Mouse (Mus musculus): ENCODE measurements at regions not wholly inside any gene's neighbourhood (a gene's known extent, or its start where the extent isn't known, plus 50 kb on each side); places are given as distances from the start of the nearest gene placed in this dataset.

DNA sequence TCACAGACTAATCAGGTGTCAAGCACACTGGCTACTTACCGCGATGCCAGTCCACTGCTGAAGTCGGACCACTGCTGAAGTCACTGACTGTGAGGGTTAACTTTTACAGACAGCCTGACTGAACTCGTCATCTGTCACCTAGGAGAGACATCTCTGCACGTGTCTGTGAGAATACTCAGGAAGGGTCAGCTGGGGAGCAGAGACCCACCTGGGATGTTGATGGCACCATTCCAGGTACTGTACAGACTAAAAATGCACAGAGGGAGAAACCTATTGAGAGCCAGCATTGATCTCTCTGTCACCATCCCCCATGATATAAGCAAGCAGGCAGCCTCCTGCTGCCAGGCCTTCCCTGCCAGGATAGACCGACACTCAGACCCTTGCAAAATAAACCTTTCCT lies 447.5 kb upstream of the Jarid2 start:
- in situ Hi-C loops (cut with MboI; ENCODE audit: low pct_unique_long_range_greater_than_20kb in 1 of 2, low sequenced_read_pairs in 2 of 2, unreplicated experiment in 1 of 2), result no loop called here

- in situ Hi-C loops (cut with MboI; ENCODE audit: low pct_unique_long_range_greater_than_20kb in 1 of 2, low sequenced_read_pairs in 2 of 2, unreplicated experiment in 1 of 2), result no loop called here
Measured at GRCm38 (mm10) chr13:44282306-44282705, 447.0 kb upstream of the Jarid2 start.

GRCm38 (mm10) chr13:44282731-44283571 lies 446.3 kb upstream of the Jarid2 start:
- in situ Hi-C loops (cut with MboI; ENCODE audit: low pct_unique_long_range_greater_than_20kb in 1 of 2, low sequenced_read_pairs in 2 of 2, unreplicated experiment in 1 of 2), result no loop called here

DNA sequence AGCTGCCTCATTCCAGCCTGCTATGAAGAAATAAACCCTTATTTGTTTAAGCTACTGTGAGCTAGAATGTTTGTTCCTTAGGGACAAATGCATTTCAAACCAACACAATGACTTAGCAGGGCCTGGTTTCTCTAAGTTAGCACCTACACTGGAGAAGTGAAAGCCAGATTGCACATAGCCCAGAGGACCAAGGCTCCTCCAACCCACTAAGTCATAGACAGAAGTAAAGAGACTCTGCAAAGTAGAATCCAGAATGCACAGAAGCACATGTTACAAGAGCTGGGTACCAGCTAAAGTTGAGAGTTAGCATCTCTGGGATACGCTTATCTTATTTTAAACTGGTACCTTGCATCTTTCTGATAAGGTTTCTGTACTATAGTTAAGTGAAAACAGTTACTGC lies 443.4 kb upstream of the Jarid2 start:
- in situ Hi-C loops (cut with MboI; ENCODE audit: low pct_unique_long_range_greater_than_20kb in 1 of 2, low sequenced_read_pairs in 2 of 2, unreplicated experiment in 1 of 2), result no loop called here

- in situ Hi-C loops (cut with MboI; ENCODE audit: low pct_unique_long_range_greater_than_20kb in 1 of 2, low sequenced_read_pairs in 2 of 2, unreplicated experiment in 1 of 2), result no loop called here
Measured at GRCm38 (mm10) chr13:44290199-44290598, 439.1 kb upstream of the Jarid2 start.

DNA sequence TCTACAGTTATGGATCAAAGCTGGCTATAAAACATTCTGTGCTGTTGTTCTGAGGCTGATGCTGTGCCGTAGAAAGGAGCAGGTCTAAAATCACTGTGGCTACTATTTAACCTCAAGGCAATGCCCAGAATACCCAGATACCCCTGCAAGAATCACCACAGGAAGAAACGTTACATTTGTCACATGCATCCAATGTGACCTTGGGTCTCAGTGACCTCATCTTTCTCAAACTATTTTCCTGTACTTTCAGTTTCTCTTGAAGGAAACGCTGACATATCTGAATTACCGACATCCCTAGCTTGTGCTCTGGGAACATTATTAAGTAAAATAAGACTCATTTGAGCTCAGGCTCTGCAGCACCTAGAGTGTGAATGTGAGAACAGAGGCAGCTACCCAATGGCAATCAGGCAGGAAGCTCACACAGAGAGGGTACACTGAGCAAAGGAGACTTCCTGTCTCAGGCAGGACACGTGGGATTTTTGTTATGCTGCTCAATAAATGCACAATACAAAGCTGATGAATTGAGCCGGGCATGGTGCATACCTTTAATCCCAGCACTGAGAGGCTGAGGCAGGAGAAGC lies 436.7 kb upstream of the Jarid2 start:
- in situ Hi-C loops (cut with MboI; ENCODE audit: low pct_unique_long_range_greater_than_20kb in 1 of 2, low sequenced_read_pairs in 2 of 2, unreplicated experiment in 1 of 2), result no loop called here

DNA sequence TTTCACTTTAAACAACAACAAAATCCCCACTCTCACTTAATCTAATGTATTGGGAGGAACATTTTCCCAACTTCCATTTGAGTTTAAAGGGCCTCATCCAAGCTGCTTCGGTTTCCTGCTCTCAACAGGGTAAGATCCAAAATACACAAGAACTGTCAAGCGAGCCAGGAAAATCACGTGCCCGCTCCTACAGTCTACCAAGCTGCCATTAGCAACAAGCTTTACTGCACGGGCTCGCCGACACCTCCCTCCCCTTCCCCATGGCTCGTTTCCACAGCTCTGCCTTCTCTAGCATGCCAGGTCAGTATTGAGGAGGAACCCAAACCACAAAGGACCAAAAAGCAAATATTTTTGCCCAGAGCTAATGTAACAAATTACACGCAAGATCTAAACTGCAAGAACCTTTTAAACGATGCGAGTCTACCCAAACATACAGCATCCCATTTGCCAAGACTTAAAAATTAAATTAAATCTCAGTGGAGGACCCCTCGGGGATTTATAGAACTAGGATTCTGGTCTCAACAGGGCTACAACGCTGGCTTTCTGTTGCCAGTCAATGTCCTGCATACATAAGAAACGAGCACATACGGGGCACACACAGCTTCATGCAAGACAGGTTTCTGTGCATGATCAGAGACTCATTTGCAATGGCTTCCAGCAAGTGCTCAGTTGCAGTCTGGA lies 435.4 kb upstream of the Jarid2 start:
- in situ Hi-C loops (cut with MboI; ENCODE audit: low pct_unique_long_range_greater_than_20kb in 1 of 2, low sequenced_read_pairs in 2 of 2, unreplicated experiment in 1 of 2), result no loop called here

GRCm38 (mm10) chr13:44295621-44296020 lies 433.7 kb upstream of the Jarid2 start:
- in situ Hi-C loops (cut with MboI; ENCODE audit: low pct_unique_long_range_greater_than_20kb in 1 of 2, low sequenced_read_pairs in 2 of 2, unreplicated experiment in 1 of 2), result no loop called here

GRCm38 (mm10) chr13:44300611-44301010 lies 428.7 kb upstream of the Jarid2 start:
- in situ Hi-C loops (cut with MboI; ENCODE audit: low pct_unique_long_range_greater_than_20kb in 1 of 2, low sequenced_read_pairs in 2 of 2, unreplicated experiment in 1 of 2), result no loop called here

DNA sequence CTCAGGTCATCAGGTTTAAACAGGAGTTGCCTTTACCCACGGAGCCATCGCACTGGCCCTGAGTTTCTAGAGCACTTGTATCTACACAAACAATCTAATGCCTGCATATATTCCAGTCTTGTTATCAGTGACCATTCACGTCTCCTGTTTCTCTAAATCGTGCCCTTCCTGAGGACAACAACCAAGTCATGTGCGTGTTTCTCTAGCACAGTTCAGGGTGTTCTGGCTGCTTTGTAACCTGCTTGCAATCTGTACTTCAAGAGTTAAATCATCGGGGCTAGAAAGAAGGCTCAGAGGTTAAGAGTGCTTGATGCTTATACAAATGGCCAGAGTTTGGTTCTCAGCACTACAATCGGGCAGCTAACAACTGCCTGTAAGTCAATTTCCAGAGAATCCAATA lies 428.1 kb upstream of the Jarid2 start:
- in situ Hi-C loops (cut with MboI; ENCODE audit: low pct_unique_long_range_greater_than_20kb in 1 of 2, low sequenced_read_pairs in 2 of 2, unreplicated experiment in 1 of 2), result no loop called here

DNA sequence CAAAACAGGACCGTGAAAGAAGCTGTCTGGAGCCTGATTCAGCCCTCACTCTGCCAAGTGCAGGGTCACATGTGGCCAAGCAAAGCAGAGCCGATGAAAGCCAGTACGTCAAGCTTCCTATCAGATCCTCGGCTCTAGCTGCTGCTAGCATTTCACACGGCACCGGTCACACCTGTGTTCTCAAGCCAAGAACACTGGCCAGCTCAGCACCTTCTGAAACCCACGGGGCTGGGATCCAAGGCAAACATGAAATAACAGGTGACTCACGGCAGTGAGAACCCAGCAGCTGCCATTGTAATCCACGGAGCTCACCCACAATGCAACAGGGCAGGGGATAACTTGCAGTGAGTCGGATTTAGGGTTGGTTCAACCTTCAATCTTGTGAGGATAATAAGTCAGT lies 427.3 kb upstream of the Jarid2 start:
- in situ Hi-C loops (cut with MboI; ENCODE audit: low pct_unique_long_range_greater_than_20kb in 1 of 2, low sequenced_read_pairs in 2 of 2, unreplicated experiment in 1 of 2), result no loop called here

GRCm38 (mm10) chr13:44305134-44305991 lies 423.9 kb upstream of the Jarid2 start:
- in situ Hi-C loops (cut with MboI; ENCODE audit: low pct_unique_long_range_greater_than_20kb in 1 of 2, low sequenced_read_pairs in 2 of 2, unreplicated experiment in 1 of 2), result no loop called here

DNA sequence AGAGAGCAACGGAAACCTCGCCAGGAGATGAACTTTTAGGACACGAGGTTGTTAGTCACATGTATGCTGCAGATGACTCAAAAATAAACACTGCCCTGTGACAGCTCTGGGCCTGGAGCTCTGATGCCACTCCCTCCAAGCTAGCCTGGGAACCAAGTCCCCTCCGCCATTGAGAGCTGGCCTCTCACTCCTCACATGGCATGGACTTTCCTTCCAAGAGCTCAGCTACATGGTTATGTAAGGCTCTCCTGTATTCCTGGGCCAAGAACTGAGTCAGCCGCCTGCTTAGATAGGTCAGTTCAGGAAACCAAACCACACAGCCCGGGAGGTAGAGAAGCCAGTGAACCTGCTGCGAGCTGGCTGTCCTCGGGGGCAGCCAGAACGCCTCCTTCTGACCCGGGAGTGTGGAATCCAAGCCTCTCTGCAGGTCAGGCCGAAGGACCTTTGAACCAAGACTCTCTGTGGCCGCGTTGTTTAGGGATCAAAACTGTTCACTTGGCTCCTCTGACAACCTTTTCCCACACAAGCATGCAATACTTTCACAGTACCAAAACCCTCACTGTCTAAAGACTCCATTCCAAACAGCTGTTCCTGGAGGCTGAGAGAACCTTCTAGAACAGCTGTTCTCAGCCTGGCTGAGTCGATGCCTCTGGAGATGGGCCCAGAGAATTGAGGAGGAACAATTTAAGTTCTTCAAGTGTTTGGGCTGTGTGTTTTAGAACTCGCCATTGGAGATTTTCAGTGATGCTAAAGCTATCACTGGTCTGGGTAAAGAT lies 422.8 kb upstream of the Jarid2 start:
- in situ Hi-C loops (cut with MboI; ENCODE audit: low pct_unique_long_range_greater_than_20kb in 1 of 2, low sequenced_read_pairs in 2 of 2, unreplicated experiment in 1 of 2), result no loop called here

- in situ Hi-C loops (cut with MboI; ENCODE audit: low pct_unique_long_range_greater_than_20kb in 1 of 2, low sequenced_read_pairs in 2 of 2, unreplicated experiment in 1 of 2), result no loop called here
Measured at GRCm38 (mm10) chr13:44308227-44308626, 421.0 kb upstream of the Jarid2 start.

DNA sequence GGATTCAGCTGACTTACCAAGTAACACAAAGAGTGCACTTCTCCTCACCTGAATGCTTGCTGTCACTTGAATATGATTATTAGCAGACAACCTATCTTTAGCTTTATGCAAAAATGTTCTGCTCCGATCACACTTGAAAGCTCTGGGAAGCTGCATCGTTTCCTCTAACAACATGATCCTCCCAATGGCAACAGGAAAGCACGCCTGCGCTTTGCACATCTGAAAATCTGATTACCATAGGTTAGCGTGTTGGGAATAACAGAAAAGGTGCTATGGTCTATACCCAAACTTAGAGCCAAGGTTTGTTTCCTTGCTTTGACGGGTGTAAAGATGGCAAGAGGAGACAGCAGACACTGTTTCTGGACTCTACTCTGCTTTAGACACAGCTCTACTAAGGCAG lies 417.0 kb upstream of the Jarid2 start:
- in situ Hi-C loops (cut with MboI; ENCODE audit: low pct_unique_long_range_greater_than_20kb in 1 of 2, low sequenced_read_pairs in 2 of 2, unreplicated experiment in 1 of 2), result no loop called here

DNA sequence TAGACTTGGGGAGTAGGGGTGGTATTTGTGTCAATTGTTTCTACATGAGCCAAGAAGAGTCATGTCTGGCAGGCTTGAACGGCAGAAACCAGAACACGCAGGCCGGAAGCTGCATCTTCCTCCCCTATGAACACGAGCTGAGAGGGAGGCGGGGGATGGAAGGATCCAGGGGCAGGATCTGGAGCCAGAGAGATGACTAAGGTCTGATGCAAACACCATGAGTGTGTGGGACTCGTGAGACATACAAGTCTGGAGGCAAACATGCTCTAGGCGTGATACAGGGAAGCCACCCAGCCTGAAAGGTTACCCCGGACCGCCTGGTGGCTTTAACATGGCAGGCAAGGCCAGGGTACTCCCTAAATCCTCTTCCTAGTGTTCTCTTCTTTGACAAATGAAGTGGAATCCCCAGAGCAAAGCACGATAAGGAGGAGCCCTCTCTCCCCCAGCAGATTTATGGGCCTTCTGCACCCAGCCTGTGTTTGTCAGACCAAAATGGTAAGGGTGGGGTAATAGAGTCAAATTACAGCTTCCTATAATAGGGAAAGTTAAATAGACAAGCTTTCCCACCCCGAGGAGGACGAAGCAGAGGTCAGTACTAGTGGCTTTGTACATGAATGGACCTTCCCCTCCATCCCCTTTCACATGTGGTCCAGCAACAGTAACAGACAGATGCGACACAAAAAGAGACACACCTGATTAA lies 412.4 kb upstream of the Jarid2 start:
- in situ Hi-C loops (cut with MboI; ENCODE audit: low pct_unique_long_range_greater_than_20kb in 1 of 2, low sequenced_read_pairs in 2 of 2, unreplicated experiment in 1 of 2), result no loop called here

DNA sequence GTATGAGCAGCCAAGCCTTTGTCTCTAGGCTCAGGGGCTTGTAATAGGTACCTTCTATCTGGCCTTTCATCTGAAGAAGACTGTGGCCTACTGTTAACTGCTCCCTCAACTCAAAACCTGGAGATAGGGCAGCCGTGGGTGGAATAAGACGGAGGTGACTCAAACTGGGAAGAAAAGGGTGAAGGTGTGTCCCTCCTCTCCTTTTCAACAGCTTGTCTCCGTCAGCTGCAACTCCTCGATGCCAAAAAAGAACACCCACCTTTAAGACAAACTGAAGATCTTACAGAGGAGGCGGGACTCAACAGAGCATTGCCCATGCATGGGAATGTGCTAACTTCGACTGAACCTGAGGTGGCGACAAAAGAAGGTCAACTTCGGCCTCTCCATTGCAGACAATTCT lies 411.7 kb upstream of the Jarid2 start:
- in situ Hi-C loops (cut with MboI; ENCODE audit: low pct_unique_long_range_greater_than_20kb in 1 of 2, low sequenced_read_pairs in 2 of 2, unreplicated experiment in 1 of 2), result no loop called here

GRCm38 (mm10) chr13:44319101-44319500 lies 410.2 kb upstream of the Jarid2 start:
- in situ Hi-C loops (cut with MboI; ENCODE audit: low pct_unique_long_range_greater_than_20kb in 1 of 2, low sequenced_read_pairs in 2 of 2, unreplicated experiment in 1 of 2), result no loop called here
